Mouse (Mus musculus) erythroid progenitor cell, adult 5-6 weeks (primary cell): ENCODE data around the gene Ccser2. TPM values are rescaled to one million over a fixed set of nuclear protein-coding genes. Genes with fewer than 3 reads are reported as not detected.
"Not testable (repeated sequence)": the region's sequence is repeated elsewhere in the genome, so short reads cannot be mapped to it uniquely, and the experiment has no call there.

ENCODE experiments used
- ATAC-seq: replicated peaks from 2 replicates; pipeline ENCODE4 v1.8.0; 2016; ENCODE audit warnings: moderate number of reproducible peaks, mild to moderate bottlenecking, moderate TSS enrichment, inconsistent platforms; ENCODE audit not compliant: poor library complexity, low FRiP score, severe bottlenecking
- total RNA-seq, 2 experiments: library from RNA; stranded (forward) in 1 of 2; stranded (reverse) in 1 of 2; fragments of 150-400 nt in 1 of 2; fragments of 186-747, 209-891 nt in 1 of 2; gene quantifications; 2 replicates each; pipeline versions ENCODE4 v1.2.3 to v1.2.4; 2015 to 2017; ENCODE audit warnings: low replicate concordance in 2 of 2

Ccser2 gene
- total RNA-seq (2015; ENCODE audit: low replicate concordance) = 5.8 and 6.7 TPM in 2 replicates
- 1.7 and 5.8 TPM in 2 replicates for total RNA-seq (2017; ENCODE audit: low replicate concordance)

DNA sequence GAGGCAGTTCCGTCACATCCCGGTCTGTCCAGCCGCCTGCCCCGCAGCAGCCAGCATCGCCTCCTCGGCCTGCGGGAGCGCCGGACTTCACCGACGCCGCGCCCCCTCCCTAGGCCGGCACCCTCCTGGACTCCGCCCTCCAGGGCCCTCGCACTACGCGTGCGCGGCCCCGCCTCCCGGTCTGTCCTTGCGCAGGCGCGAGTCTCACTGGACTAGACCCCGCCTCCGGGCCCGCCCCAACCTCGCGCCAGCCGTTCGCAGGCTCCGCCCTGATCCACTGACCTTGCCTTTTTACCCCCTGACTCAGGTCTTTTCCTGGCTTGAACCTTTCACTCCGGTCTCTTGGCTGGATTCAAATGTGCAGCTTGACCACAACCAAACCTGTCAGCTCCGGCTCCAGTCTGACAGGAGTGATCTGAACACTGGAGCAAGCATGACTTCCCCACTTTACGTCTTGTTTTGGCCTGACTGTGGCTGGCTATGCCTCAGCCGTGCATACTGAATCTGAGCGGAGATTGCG lies at the start of gene Ccser2:
TSS of gene Ccser2 (minus strand) at position 150 of the 520 bp plus-strand sequence.
- peak; percentile 100 for ATAC-seq

DNA sequence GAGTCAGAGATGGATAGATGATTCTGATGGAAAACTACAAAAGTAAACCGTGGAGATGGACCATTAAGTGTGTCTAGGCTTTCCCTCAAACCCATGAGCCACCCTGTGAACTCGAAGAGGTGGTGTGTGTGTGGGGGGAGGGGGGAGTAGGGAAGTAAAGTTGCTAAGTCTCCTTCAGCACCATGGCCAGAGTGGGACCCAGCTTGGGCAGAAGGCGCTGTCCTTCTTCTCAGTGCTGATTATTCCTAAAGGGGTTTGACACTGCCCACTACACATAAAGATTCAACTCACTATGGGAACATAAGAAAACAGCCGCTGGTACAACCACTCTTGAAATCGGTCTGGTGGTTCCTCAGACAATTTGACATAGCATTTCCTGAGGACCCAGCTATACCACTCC lies 47.3 kb upstream of the Ccser2 start:
- no peak for ATAC-seq

DNA sequence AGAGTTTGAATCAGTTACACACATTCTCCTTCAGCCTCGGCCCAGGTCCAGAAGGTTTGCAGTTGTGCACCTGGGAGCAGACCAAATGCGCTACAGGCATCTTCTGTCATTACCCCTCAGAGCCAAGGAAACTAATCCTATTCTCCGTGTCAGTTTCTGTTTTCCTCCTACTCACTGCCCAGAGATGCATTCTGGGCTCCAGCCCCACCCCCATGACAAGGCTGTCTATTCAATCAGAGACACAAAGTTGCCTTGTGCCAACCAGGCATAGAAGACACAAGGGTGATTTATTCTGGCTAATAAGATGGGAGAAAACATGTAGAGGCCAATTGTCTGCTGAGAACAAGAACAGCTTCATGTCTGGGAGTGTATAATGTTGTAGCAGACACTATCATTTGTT lies 45.1 kb upstream of the Ccser2 start:
- no peak for ATAC-seq

DNA sequence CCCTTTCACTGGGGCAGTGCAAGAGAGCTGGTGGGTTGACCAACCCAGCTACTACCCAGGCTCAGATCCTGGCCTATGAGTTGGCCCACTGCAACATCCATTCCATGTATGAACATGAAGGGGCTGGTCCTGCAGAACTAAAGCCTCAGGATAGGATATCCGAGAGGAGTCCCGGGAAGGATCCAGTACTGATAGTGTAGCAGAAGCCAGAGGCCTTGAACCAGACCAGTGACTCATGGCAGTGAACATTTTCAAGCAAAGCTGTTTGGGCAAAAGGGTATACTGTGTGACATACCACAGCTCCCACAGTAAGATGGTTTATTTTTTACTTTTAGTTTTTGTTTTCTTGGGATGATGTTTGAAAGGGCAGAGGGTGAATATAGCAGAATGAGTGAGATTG lies 41.1 kb upstream of the Ccser2 start:
- no peak for ATAC-seq

DNA sequence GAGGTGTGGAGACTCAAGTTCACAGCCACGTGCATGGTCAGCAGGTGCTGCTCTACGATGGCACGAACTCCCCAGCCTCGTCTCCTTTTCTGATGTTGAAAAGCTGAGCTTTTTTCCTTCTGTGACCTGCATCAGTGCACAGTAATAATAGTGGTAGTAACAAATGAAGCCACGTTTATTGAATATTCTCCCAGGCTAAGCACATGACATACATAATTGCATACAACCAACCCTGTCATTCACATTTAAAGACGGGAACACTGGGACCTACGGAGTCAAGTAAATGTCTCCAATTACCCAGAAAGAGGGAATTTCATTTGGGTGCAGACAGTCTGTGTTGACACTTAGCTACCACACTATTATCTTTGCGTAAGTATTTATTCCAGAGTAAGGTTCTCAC lies 37.9 kb upstream of the Ccser2 start:
- ATAC-seq = no peak

DNA sequence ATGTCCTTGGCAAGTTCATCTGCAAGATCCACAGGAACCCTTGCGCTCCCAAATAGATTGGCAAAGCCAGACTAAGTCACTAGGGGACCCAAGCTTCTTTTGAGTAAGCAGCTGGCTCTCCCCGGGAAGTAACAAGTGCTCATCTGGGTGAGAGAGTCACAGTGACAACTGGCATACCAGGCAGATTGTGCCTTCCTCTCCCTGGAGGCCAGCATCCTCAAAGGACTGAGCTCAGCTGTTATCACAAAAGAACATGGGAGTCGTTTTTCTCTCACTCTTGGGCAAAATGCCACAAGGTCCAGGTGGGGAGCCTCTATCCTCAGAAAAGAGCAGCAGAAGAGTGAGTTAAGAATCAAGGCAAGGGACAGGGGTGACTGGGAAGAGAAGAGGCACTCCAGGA lies 37.3 kb upstream of the Ccser2 start:
- ATAC-seq = no peak

DNA sequence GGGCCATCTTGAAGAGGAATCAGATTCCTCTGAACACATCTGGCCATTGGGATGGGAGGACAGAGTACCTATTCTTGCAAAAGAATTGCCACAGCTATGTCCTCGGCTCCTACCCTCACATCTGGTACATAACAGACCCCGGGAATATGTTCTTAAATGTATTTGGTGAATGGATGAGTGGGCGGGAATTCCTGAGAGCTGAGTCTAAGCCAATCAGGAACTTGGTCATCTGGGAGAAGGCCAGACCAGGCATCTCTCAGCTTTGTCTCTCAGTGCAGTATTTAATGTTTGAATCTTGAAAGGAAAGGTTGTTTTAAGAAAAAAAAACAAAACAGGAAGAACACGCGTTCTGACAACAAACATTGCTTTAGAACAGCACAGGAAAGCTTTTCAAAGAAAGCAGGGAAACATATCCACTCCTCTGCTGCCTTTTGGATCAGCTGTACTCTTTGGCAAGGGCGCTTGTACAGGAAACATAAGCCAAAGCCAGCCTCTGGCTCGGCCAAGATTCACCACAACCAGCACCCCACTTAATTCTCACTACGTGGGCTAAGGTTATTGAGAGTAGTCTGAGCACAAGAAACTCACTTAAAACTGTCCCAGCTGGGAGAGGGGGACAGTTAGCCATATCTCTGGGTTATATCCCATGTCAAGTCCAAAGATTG lies 35.0 kb upstream of the Ccser2 start:
- no peak for ATAC-seq

DNA sequence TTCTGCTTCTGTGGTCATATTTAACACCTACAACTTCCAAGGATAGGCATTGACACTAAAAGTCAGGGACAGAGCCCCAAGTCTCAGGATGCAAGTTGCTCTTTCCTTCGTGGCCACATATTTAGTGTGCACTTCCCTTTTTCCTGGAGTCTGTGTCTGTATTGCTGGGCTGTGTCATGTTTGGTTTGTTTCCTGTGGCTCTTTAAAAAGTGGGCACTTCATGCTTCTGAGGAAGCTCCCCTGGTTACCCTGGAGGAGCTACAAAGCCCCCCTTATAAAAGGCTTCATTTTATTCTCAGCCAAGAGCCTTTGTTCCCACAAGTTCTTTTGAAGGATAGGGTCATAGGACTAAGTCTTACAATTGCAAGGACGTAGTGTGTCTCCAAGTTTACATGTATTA lies 34.3 kb upstream of the Ccser2 start:
- no peak for ATAC-seq

DNA sequence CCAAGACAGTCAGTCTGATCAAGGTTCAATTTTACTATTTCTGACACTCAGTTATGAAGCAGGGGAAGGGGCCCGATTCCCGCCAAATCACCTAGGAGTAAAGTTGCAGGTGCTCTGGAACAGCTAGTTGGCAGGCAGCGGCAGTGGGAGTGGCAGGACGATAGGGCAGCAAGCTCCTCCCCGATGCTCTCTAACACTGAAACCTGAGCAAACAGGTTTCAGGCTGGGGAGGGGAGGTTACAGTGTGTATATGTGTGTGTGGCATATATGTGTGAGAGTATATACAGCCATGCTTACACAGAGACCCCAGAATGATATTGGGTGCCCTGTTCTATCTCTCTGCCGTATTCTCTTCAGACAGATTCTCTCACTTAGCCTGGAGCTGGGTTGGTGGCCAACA lies 32.2 kb upstream of the Ccser2 start:
- ATAC-seq = not testable (repeated sequence)

DNA sequence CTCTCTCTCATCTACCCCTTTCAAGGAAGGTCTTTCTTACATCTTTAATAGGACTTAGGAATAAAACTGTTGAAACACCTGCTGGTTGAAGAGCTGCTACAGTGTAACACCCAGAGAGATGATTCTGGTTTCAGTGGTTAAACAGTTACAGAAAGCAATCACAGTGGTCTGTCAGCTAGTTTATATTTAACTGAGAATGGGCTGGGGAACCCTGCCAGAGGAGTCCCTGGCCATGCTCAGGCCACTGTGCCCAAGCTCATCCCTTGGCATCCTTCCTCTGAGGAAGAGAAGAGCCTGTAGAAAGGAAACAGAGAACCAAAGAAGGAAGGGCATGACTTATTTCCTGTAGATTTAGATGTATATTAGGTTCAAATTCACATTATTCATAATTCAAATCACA lies 21.2 kb upstream of the Ccser2 start:
- no peak for ATAC-seq

DNA sequence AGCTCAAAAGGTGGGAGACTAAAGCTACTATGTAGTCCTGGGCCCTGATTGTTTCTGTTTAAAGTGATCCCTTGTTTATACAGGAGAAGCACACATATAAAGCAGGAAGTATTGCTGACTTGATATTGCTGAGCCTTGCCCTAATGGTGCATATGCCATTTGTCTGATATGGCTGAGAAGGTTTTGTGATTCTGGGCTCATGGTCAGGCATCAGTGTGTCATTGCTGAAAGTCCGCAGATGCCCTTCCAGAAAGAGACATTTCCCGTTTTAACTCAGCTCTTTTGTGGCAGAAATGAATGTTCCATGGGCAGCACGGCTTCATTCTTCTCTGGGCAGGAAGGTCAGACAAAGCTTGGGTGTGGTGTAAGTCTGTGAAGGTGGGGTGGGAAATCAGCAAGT lies 17.1 kb upstream of the Ccser2 start:
- ATAC-seq = no peak

DNA sequence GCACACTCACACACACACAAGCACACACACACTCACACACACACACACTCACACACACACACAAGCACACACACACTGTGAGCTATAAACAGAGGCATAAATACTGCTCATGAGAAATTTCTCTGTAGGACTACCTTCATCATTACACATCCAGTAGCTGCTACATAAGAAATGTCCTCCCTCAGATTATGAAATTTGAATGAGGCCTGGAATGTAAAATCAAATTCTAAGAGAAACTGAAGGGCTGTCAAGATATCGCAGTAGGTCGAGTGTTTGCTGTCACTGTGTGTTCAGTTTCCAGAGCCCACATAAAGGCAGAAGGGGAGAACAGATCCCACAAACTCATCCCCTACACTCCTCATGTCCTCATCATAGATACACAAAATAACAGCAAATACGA lies 6.4 kb upstream of the Ccser2 start:
- no peak for ATAC-seq

DNA sequence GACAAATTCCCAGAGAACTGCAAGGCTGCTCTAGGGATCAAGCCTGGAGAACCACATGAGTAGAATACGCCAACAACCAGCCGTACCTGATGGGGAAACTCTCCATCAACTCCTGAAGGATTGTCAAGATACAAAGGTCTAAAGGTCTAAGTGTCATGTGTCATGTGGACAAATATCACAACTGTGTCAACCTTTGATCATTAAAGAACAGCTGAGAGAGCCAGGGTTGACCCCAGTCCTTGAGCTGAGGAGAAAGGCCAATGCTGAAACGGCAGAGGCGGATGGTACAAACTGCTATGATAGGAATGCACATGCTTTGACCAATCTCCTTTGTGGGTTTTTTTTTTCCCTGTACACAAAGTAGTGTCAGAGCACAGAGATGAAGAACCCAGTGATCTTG lies 2.6 kb upstream of the Ccser2 start:
- no peak for ATAC-seq

DNA sequence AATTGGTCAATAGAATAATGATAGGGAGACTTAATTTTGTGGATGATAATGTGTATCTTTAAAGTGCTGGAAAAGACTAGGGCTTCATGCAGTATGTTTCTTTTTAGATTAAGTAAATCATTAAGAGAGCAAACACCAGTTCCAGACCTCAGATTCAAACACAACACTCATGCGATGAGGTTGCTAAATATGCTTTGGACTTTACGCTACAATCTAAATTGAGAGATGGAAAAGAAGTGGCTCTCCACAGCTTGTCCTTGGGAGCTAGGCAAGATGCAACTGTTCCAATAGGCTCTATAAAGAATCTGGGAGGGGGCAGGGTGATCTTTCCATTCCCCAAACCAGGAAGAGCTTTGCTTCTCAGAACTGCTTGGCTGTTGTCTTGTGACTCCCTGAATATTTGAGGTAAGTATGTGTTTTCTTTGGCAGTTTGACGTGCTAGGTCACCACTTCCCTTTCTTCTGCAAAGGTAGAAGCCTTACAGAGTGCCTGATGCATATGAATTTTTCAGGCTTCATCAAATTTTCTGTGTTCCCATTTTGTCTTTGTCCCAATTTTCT lies 1.4 kb upstream of the Ccser2 start:
- no peak for ATAC-seq

DNA sequence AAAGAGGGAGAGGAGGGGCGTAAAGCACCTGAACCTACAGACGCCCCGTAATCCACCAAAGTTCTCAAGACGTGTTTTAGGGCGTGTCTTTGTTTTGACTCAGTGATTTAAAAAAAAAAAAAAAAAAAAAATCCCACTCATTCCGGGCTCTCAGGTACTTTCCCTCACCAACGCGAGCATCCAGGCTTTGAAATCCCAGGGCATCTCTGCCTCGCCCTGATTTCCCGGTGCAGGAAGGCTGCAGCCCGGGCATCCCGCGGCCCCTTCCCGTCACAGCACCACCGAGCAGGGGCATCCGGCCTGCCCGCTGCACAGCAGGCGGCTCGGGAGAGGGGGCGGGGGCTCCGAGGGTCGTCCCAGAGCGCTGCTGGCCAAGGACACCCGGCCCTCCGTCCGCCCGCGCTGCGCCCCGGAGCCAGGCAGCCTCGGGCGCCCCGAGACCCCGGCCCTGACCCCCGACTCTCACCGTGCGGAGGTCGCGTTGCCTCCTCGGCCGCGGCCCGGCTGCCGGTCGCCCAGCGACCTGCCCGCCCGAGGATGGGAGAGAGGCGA lies 425 bp downstream of the Ccser2 start:
- ATAC-seq = no peak

DNA sequence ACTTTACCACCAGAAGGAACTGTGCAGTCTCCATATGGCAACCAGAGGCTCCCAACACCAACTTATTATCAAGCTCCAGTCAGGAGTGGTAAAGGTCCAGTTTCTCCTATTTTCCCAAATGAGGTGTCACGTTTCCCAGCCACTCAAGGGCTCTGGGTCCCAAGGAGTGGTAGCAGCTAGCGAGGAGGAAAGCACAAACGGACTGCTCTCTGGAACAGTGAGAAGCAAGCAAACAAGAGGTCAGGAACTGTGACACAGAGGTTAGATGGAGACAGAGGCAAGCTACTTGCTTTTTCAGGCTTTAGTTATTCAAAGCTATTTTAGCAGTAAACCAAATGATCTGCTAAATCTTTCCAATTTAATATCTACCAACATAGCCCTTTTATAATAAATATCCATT lies 3.2 kb downstream of the Ccser2 start:
- no peak for ATAC-seq

DNA sequence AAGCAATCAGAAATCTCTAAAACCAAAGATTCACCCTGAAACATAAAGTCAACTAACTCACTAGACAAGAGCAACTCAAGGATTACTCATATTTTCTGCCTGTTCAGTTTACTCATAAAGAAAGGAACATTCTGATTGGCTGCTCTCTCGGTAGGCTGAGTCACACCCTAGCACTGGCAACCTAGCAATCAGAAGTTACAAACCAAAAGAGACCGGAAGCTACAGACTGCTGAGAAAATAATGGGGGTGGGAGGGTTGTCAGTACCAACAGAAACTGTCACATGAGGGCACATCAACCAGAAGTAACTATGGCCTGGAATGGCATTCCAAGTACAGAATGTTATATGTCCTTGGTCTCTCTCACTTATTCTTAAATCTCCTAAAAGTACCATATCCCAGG lies 6.1 kb downstream of the Ccser2 start:
- ATAC-seq = no peak

DNA sequence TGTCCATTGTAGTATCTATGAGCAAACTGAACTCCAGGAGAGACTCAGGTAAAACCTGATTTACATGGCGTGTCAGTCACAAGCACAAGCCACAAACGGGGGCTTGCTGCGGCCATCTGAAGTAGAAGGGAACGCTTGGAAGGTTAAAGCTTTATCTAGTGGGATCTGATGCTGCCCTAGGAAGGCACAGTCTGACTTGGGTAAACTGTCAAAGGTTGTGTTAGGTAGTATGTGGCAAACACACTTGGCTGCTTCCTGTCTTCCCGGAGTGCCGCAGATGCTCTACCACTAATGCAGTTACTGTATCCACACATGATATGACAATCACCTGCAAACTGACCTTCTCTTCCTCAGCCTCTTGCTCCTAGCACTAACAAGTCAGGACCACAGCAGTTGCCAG lies 10.9 kb downstream of the Ccser2 start:
- ATAC-seq = no peak

DNA sequence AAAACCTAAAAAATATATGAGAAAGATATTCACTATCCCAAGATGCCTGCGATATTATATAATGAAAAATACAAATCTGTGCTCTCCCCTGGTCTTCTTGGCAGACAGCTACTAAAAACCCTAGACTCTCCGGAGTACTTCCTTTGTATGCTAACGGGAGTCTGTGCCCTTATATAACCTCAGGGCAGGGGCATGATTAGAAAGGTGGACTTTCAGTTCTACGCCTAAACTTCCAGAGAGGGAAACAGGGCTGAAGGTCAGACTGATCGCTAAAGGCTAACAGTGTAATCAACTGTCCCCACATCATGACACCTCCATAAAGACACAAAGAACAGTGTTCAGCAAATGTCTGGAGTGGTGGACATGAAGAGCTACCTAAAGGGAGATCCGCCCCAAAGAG lies 11.3 kb downstream of the Ccser2 start:
- no peak for ATAC-seq

DNA sequence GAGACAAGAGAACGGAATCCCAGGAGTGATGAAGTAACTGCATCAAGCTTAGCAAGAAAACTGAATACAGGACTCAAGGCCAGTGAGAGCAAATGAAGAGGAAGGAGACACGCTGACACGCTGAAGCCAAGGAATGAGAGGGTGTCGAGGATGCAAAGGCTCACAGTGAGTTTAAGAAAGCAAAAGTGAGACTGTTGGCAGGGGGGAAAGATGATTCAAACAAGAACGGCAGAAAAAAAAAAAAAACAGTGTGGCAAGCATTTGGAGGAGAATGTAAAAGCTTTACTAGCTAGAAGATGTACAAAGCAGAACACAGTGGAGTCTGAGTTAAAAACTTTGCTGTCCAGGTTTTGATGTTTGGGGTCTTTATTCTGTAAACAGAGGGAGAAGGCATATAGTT lies 11.9 kb downstream of the Ccser2 start:
- no peak for ATAC-seq

DNA sequence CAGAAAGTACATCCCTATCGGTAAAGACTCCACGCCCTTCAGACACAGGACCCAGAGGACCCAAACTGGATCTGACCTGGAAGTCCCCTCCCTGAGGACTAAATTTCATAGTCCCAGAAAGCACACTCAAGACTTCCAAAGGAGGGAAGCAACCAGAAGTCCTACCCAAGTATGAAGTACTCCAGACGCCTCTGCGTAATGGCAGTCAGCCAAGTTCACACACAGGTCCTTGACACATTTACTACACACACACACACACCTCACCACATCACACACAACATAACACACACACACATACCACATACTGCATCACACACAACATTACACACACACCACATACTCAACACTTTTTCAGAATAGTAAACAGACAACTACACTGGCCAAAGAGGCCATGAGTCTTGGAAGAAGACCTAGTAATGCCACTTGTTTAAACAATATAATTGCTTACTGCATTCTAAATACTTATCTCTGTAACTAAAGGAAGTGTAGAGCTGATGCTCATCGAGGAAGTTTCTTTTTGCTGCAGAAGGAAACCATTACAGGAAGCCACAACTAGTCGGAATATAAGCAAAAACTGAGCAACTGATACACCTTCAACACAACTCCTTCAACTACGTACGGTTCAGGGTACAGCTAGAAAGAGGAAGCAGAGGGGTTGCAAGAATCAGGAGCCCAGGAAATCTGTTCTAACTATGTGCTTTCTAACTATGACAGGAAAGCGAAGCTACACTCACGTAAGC lies 15.7 kb downstream of the Ccser2 start:
- no peak for ATAC-seq
